Mouse (Mus musculus) forebrain, embryonic 14.5 days (tissue): ENCODE data around the gene Myh1. TPM values are rescaled to one million over a fixed set of nuclear protein-coding genes. Genes with fewer than 3 reads are reported as not detected.
A peak's percentile ranks its signal among the peaks of the same experiment; 100 is the strongest.

Source experiments
- ATAC-seq: fragments of 200-750 bp; cut with Nextera tagmentation; 2 replicates; pipeline ENCODE4 v1.8.0; 2017; ENCODE audit warnings: mild to moderate bottlenecking, moderate library complexity
- DNase-seq: peaks from one replicate; pipeline ENCODE4 v3.0.0-alpha.2; 2015; ENCODE audit warnings: low spot score
- H3K27ac ChIP-seq: fragments of 300-500 bp; sonication (generic); 2 replicates; pipeline ENCODE4 v1.5.1; 2014; ENCODE audit warnings: low read depth, mild to moderate bottlenecking, control low read depth, low read length, moderate library complexity
- H3K27me3 ChIP-seq: fragments of 300-500 bp; sonication (generic); replicated peaks from 2 replicates; pipeline ENCODE4 v1.6.1; 2014; ENCODE audit warnings: low read length, control low read depth, mixed read lengths; ENCODE audit not compliant: control insufficient read depth, insufficient read depth
- H3K36me3 ChIP-seq: fragments of 300-500 bp; sonication (generic); 2 replicates; pipeline ENCODE4 v1.6.1; 2014; ENCODE audit warnings: low read length, control low read depth; ENCODE audit not compliant: control insufficient read depth, insufficient read depth
- H3K4me1 ChIP-seq: fragments of 300-500 bp; sonication (generic); 2 replicates; pipeline ENCODE4 v1.6.1; 2014; ENCODE audit warnings: antibody characterized with exemption, low read length, control low read depth; ENCODE audit not compliant: control insufficient read depth, insufficient read depth
- H3K4me2 ChIP-seq: fragments of 300-500 bp; sonication (generic); 2 replicates; pipeline ENCODE4 v1.6.1; 2014; ENCODE audit warnings: mild to moderate bottlenecking, control low read depth, low read length
- H3K4me3 ChIP-seq: fragments of 300-500 bp; sonication (generic); 2 replicates; pipeline ENCODE4 v1.5.1; 2014; ENCODE audit warnings: low read depth, low read length, control low read depth
- H3K9ac ChIP-seq: fragments of 300-500 bp; sonication (generic); 2 replicates; pipeline ENCODE4 v1.6.1; 2014; ENCODE audit warnings: mild to moderate bottlenecking, low read length, control low read depth, moderate library complexity
- H3K9me3 ChIP-seq: fragments of 300-500 bp; sonication (generic); replicated peaks from 2 replicates; pipeline ENCODE4 v1.6.1; 2016; ENCODE audit warnings: low read length, control low read depth, mixed read lengths; ENCODE audit not compliant: control insufficient read depth
- WGBS: fragments of 180-500 bp; shearing (Covaris S2); extraction: QIAGEN DNeasy Blood & Tissue Kit; methylation state at CpG from one replicate; pipeline ENCODE4 v1.1.7; 2014; 5-methylcytosine and 5-hydroxymethylcytosine counted together
- polyA plus RNA-seq: library from polyadenylated mRNA; unstranded; fragments of >200 nt; fragmentation: Nextera tagmentation; extraction: Ambion mirVana; gene quantifications from 2 replicates; pipeline ENCODE4 v1.2.1, GENCODE M21; 2014

Myh1 gene
- polyA plus RNA-seq, 1 experiment from 2014 or later = 0.10 TPM

DNA sequence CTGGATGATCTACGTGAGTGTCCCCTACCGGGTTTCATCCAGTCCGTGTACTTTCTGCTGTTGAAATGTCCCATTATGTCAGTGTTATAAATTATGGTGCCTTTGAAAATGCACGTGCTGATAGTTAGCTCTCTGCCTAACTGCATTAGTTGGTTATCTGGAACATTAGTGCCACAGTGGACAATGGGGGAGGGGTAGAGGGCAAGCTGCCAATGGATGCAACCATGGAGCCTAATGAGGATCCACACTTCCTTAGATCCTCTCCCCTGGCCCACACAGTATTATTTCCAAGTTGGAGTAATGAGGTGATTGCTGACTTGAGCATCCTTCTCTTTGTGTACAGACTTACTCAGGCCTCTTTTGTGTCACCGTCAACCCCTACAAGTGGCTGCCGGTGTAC is 41.2 kb downstream of the Myh1 start:
- Histone ChIP-seq H3K4me3 (no peak overlapping the region), H3K27ac (no peak overlapping the region), H3K4me1 (no peaks in the 10 kb centered on the region), H3K27me3 (no peaks in the 10 kb centered on the region), H3K4me2 (no peak overlapping the region), H3K9me3 (no peaks in the 10 kb centered on the region), H3K9ac (no peak overlapping the region), H3K36me3 (no peaks in the 10 kb centered on the region)
- DNase-seq (no peak), ATAC-seq (no peak)
- 72% methylated on average over 6 of the region's 6 CpGs for WGBS

DNA sequence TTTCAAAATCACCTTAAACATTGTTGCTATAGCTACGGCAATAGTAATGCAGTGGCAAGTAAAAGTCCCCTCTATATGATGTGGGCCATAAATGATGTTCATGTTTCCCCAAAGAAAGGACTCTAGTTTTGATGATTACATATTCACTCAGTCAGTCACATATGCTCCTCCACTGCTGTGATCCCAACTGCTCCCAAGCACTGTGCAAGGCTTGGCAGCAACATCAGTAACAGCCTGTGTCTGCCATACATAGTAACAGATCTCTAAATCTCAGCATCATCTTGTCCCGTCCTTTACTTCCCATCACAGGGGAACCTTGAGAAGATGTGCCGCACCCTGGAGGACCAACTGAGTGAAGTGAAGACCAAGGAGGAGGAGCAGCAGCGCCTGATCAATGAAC is 53.8 kb downstream of the Myh1 start:
- DNase-seq = peak; percentile 25
- 94% methylated on average over 4 of the region's 4 CpGs for WGBS

DNA sequence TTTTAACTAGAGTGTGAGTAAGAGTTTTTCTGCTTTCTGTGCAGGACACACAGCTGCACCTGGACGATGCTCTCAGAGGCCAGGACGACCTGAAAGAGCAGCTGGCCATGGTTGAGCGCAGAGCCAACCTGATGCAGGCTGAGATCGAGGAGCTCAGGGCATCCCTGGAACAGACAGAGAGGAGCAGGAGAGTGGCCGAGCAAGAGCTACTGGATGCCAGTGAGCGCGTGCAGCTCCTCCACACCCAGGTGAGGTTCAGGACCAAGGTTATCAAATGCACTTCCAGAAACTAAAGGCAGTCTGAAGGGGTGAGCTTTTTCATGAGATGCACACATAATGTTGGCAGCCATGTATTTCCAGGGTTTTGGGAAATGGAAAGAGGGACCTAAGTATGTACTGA is 57.2 kb downstream of the Myh1 start:
- Histone ChIP-seq H3K27me3 (no peaks in the 10 kb centered on the region), H3K27ac (no peak overlapping the region), H3K4me3 (no peak overlapping the region), H3K4me1 (no peaks in the 10 kb centered on the region), H3K9me3 (no peaks in the 10 kb centered on the region), H3K4me2 (no peak overlapping the region), H3K36me3 (no peaks in the 10 kb centered on the region), H3K9ac (no peak overlapping the region)
- DNase-seq (no peak), ATAC-seq (no peak)
- WGBS = 88% methylated on average over 7 of the region's 7 CpGs

More for the DNA sequence above, 53.8 kb downstream of the Myh1 start:
- Histone ChIP-seq H3K4me2 (no peak overlapping the region), H3K9ac (no peak overlapping the region), H3K4me1 (no peaks in the 10 kb centered on the region), H3K27ac (no peak overlapping the region), H3K36me3 (no peaks in the 10 kb centered on the region), H3K4me3 (no peak overlapping the region), H3K9me3 (no peaks in the 10 kb centered on the region), H3K27me3 (no peaks in the 10 kb centered on the region)
- ATAC-seq = no peak

DNA sequence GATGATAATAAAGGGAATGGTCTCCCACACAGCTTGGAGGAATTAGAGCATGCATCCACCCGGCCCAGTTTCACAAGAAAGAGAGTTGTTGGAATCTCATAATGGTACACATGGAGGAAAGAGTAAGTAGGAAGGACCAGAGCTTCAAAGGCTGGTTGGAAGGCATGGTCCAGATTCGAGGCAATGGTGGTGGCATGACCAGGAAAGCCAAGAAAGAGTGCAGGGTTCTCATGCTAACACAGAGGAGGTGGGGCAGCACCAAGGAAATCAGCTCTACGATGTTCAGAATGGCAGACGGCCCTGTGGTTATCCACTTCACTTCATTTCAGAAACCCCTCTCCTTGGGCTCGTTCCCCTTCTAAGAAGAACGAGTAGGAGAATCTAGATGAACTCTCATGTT is 61.1 kb downstream of the Myh1 start:
- Histone ChIP-seq H3K36me3 (no peaks in the 10 kb centered on the region), H3K9ac (no peak overlapping the region), H3K4me3 (no peak overlapping the region), H3K4me1 (no peaks in the 10 kb centered on the region), H3K9me3 (no peaks in the 10 kb centered on the region), H3K27ac (no peak overlapping the region), H3K27me3 (no peaks in the 10 kb centered on the region), H3K4me2 (no peak overlapping the region)
- DNase-seq (no peak), ATAC-seq (no peak)
- 86% methylated on average over 6 of the region's 6 CpGs for WGBS

Other genes starting within 250 kb of the Myh1 start
- not detected in 2 replicates for gene Tmem238l, start 243.4 kb upstream of the Myh1 start, polyA plus RNA-seq
- 0.36 and 0.62 TPM in 2 replicates for gene Tmem220, start 174.9 kb upstream of the Myh1 start, polyA plus RNA-seq
- gene Adprm, start 147.5 kb upstream of the Myh1 start, polyA plus RNA-seq = 35.4 and 38.8 TPM in 2 replicates
- 9.3 and 10.3 TPM in 2 replicates for gene Sco1, start 147.4 kb upstream of the Myh1 start, polyA plus RNA-seq
- 0.04 and 0.06 TPM in 2 replicates for gene Myh3, start 121.8 kb upstream of the Myh1 start, polyA plus RNA-seq
- 0.06 TPM in 1 of 2 replicates, not detected in the other for gene Myh2, start 29.0 kb upstream of the Myh1 start, polyA plus RNA-seq
- 0.03 TPM in 1 of 2 replicates, not detected in the other for gene Myh4, start 38.0 kb downstream of the Myh1 start, polyA plus RNA-seq
- gene Myh8, start 77.1 kb downstream of the Myh1 start, polyA plus RNA-seq = 0.04 and 0.17 TPM in 2 replicates
- not detected in 2 replicates for gene Myh13, start 121.6 kb downstream of the Myh1 start, polyA plus RNA-seq